Mouse (Mus musculus) heart, adult 18-20 months (tissue): Measurements from ENCODE around the gene Dvl2. TPM values are rescaled to one million over a fixed set of nuclear protein-coding genes. Genes with fewer than 3 reads are reported as not detected.

Experiments
- microRNA-seq, 2 experiments: library from miRNA; unstranded; fragments of <30 nt; microRNA quantifications; one replicate each; pipeline ENCODE4 v1.2.0; 2022
- total RNA-seq, 2 experiments: library from RNA; stranded (reverse); gene quantifications; 2 replicates each; pipeline ENCODE4 v1.2.3; 2021

The Dvl2 gene
- total RNA-seq, 2 experiments from 2014 or later: 3.4 to 4.8 TPM

Small RNA genes lying within 50 kb of the gene (microRNA-seq; reads per million reads assigned to microRNA genes)
- 0 to 0.76 reads per million in 2 experiments for gene Gm44349
- gene Mir324: 1,353 to 1,413 reads per million in 2 experiments

Other genes with a start within 250 kb of the Dvl2 start
- gene Polr2a, start 242.0 kb upstream of the Dvl2 start, total RNA-seq: 10 to 100 TPM; 27.4 to 33.4 TPM
- not detected for gene Slc35g3, start 238.6 kb upstream of the Dvl2 start, total RNA-seq
- gene Zbtb4, start 234.7 kb upstream of the Dvl2 start, total RNA-seq: 10 to 100 TPM; 41.7 to 44.7 TPM
- gene Chrnb1, start 204.7 kb upstream of the Dvl2 start, total RNA-seq: 1 to 10 TPM; 2.0 to 4.6 TPM
- gene Fgf11, start 198.7 kb upstream of the Dvl2 start, total RNA-seq: 1 to 10 TPM; 2.6 to 3.0 TPM
- under 1 TPM; 0.17 to 0.49 TPM for gene Tmem102, start 195.0 kb upstream of the Dvl2 start, total RNA-seq
- not detected for gene Gm39566, start 185.3 kb upstream of the Dvl2 start, total RNA-seq
- not detected for gene Spem2, start 182.1 kb upstream of the Dvl2 start, total RNA-seq
- gene Spem1, start 178.4 kb upstream of the Dvl2 start, total RNA-seq: not detected
- gene Nlgn2, start 162.8 kb upstream of the Dvl2 start, total RNA-seq: 1 to 10 TPM; 3.3 to 3.9 TPM
- 100 to 1,000 TPM; 232 to 246 TPM for gene Tmem256, start 162.1 kb upstream of the Dvl2 start, total RNA-seq
- gene Plscr3, start 154.2 kb upstream of the Dvl2 start, total RNA-seq: 10 to 100 TPM; 19.6 to 21.4 TPM
- not detected for gene Tnk1, start 141.9 kb upstream of the Dvl2 start, total RNA-seq
- gene Tmem95, start 122.6 kb upstream of the Dvl2 start, total RNA-seq: not detected
- gene Kctd11, start 119.2 kb upstream of the Dvl2 start, total RNA-seq: 1 to 10 TPM; 2.0 to 2.5 TPM
- 1 to 10 TPM in 1 of 2 experiments, under 1 TPM in 1; 0.72 to 4.4 TPM for gene Acap1, start 105.1 kb upstream of the Dvl2 start, total RNA-seq
- under 1 TPM in 1 of 2 experiments, not detected in 1; 0.41 TPM for gene 2810408A11Rik, start 99.6 kb upstream of the Dvl2 start, total RNA-seq
- gene Neurl4, start 99.5 kb upstream of the Dvl2 start, total RNA-seq: 10 to 100 TPM; 42.1 to 48.0 TPM
- 10 to 100 TPM; 26.2 to 27.5 TPM for gene Gps2, start 86.7 kb upstream of the Dvl2 start, total RNA-seq
- 100 to 1,000 TPM; 415 to 425 TPM for gene Eif5a, start 78.6 kb upstream of the Dvl2 start, total RNA-seq
- 10 to 100 TPM; 14.6 to 23.1 TPM for gene Ybx2, start 64.8 kb upstream of the Dvl2 start, total RNA-seq
- gene Slc2a4, start 52.4 kb upstream of the Dvl2 start, total RNA-seq: 100 to 1,000 TPM; 402 to 439 TPM
- gene Cldn7, start 35.8 kb upstream of the Dvl2 start, total RNA-seq: 1 to 10 TPM in 1 of 2 experiments, not detected in 1; 1.3 TPM
- gene Ctdnep1, start 19.4 kb upstream of the Dvl2 start, total RNA-seq: 100 to 1,000 TPM; 130 to 144 TPM
- 10 to 100 TPM; 46.2 to 53.1 TPM for gene Elp5, start 18.1 kb upstream of the Dvl2 start, total RNA-seq
- 100 to 1,000 TPM; 285 to 320 TPM for gene Gabarap, start 9.5 kb upstream of the Dvl2 start, total RNA-seq
- gene Phf23, start 4.8 kb upstream of the Dvl2 start, total RNA-seq: 10 to 100 TPM; 18.4 to 19.7 TPM
- gene Acadvl, start 14.8 kb downstream of the Dvl2 start, total RNA-seq: 1,000 to 10,000 TPM; 1,326 to 1,372 TPM
- 1 to 10 TPM; 5.9 to 6.8 TPM for gene Dlg4, start 16.3 kb downstream of the Dvl2 start, total RNA-seq
- not detected for gene Asgr1, start 53.5 kb downstream of the Dvl2 start, total RNA-seq
- under 1 TPM in 1 of 2 experiments, not detected in 1; 0.21 TPM for gene Asgr2, start 92.0 kb downstream of the Dvl2 start, total RNA-seq
- gene Mgl2, start 129.7 kb downstream of the Dvl2 start, total RNA-seq: 1 to 10 TPM; 3.5 to 5.1 TPM
- 1 to 10 TPM; 3.1 to 3.5 TPM for gene Clec10a, start 155.6 kb downstream of the Dvl2 start, total RNA-seq
- 1 to 10 TPM in 1 of 2 experiments, under 1 TPM in 1; 0.65 to 2.2 TPM for gene Slc16a11, start 212.2 kb downstream of the Dvl2 start, total RNA-seq
- 1 to 10 TPM; 2.1 to 2.9 TPM for gene Slc16a13, start 220.5 kb downstream of the Dvl2 start, total RNA-seq
- 10 to 100 TPM in 1 of 2 experiments, 1 to 10 TPM in 1; 5.5 to 15.5 TPM for gene Bcl6b, start 229.2 kb downstream of the Dvl2 start, total RNA-seq
- 10 to 100 TPM; 29.1 to 30.6 TPM for gene 0610010K14Rik, start 237.3 kb downstream of the Dvl2 start, total RNA-seq
- 1 to 10 TPM; 2.7 TPM for gene Gm21988, start 239.2 kb downstream of the Dvl2 start, total RNA-seq
- gene Rnasek, start 239.2 kb downstream of the Dvl2 start, total RNA-seq: 100 to 1,000 TPM in 1 of 2 experiments, 10 to 100 TPM in 1; 97.8 to 102 TPM